Mouse (Mus musculus) neural tube, embryonic 14.5 days (tissue): ENCODE data around the gene Mllt3. TPM values are rescaled to one million over a fixed set of nuclear protein-coding genes. Genes with fewer than 3 reads are reported as not detected.
A peak's percentile ranks its signal among the peaks of the same experiment; 100 is the strongest.

ENCODE experiments used
- ATAC-seq: fragments of 200-750 bp; cut with Nextera tagmentation; 2 replicates; pipeline ENCODE4 v1.8.0; 2017; ENCODE audit warnings: low read depth, mild to moderate bottlenecking, moderate TSS enrichment, moderate library complexity
- H3K27ac ChIP-seq: fragments of 300-500 bp; sonication (generic); 2 replicates; pipeline ENCODE4 v1.5.1; 2014; ENCODE audit warnings: low read depth, mild to moderate bottlenecking, control low read depth, low read length, moderate library complexity, mixed read lengths
- H3K27me3 ChIP-seq: fragments of 300-500 bp; sonication (generic); 2 replicates; pipeline ENCODE4 v1.6.1; 2014; ENCODE audit warnings: low read length; ENCODE audit not compliant: control insufficient read depth, insufficient read depth
- H3K36me3 ChIP-seq: fragments of 300-500 bp; sonication (generic); 2 replicates; pipeline ENCODE4 v1.6.1; 2014; ENCODE audit warnings: low read length, mixed read lengths; ENCODE audit not compliant: control insufficient read depth, insufficient read depth
- H3K4me1 ChIP-seq: fragments of 300-500 bp; sonication (generic); 2 replicates; pipeline ENCODE4 v1.6.1; 2014; ENCODE audit warnings: low read length; ENCODE audit not compliant: control insufficient read depth, insufficient read depth
- H3K4me2 ChIP-seq: fragments of 300-500 bp; sonication (generic); 2 replicates; pipeline ENCODE4 v1.6.1; 2014; ENCODE audit warnings: mild to moderate bottlenecking, low read depth, low read length, control low read depth
- H3K4me3 ChIP-seq: fragments of 300-500 bp; sonication (generic); 2 replicates; pipeline ENCODE4 v1.5.1; 2014; ENCODE audit warnings: low read depth, low read length, control low read depth, mixed read lengths
- H3K9ac ChIP-seq: fragments of 300-500 bp; sonication (generic); replicated peaks from 2 replicates; pipeline ENCODE4 v1.6.1; 2014; ENCODE audit warnings: low read depth, mild to moderate bottlenecking, control low read depth, low read length, mixed read lengths
- H3K9me3 ChIP-seq: fragments of 300-500 bp; sonication (generic); 2 replicates; pipeline ENCODE4 v1.6.1; 2016; ENCODE audit warnings: low read length; ENCODE audit not compliant: control insufficient read depth
- WGBS: fragments of 180-500 bp; shearing (Covaris S2); extraction: QIAGEN DNeasy Blood & Tissue Kit; methylation state at CpG from one replicate; pipeline ENCODE4 v1.1.7; 2014; 5-methylcytosine and 5-hydroxymethylcytosine counted together
- polyA plus RNA-seq: library from polyadenylated mRNA; unstranded; fragments of >200 nt; fragmentation: Nextera tagmentation; extraction: Ambion mirVana; gene quantifications from 2 replicates; pipeline ENCODE4 v1.2.1, GENCODE M21; 2014

Gene Mllt3
- polyA plus RNA-seq, 1 experiment from 2014 or later, result 79.4 TPM

- no peak overlapping the region for H3K9ac ChIP-seq
- no peak for ATAC-seq
- peaks cover 7% of the 10 kb centered on the region for H3K4me1 ChIP-seq
- H3K4me3 ChIP-seq, result no peak overlapping the region
- no peaks in the 10 kb centered on the region for H3K9me3 ChIP-seq
- no peak overlapping the region for H3K4me2 ChIP-seq
- WGBS, result 80% methylated on average over 2 of the region's 2 CpGs
- no peak overlapping the region for H3K27ac ChIP-seq
- H3K36me3 ChIP-seq, result peaks cover 7% of the 10 kb centered on the region; the same call in 1 of the 2 replicates
- H3K27me3 ChIP-seq, result no peaks in the 10 kb centered on the region
Observed at GRCm38 (mm10) chr4:87783809-87784208, 249.4 kb downstream of the Mllt3 start.

- no peak for ATAC-seq
- Histone ChIP-seq H3K27ac (no peak overlapping the region), H3K4me1 (peaks cover 7% of the 10 kb centered on the region), H3K4me2 (no peak overlapping the region), H3K4me3 (no peak overlapping the region), H3K9ac (no peak overlapping the region), H3K36me3 (peaks cover 7% of the 10 kb centered on the region; the same call in 1 of the 2 replicates), H3K9me3 (no peaks in the 10 kb centered on the region), H3K27me3 (no peaks in the 10 kb centered on the region)
- WGBS, result 89% methylated on average over 5 of the region's 5 CpGs
Observed at GRCm38 (mm10) chr4:87781971-87782370, 251.2 kb downstream of the Mllt3 start.

DNA sequence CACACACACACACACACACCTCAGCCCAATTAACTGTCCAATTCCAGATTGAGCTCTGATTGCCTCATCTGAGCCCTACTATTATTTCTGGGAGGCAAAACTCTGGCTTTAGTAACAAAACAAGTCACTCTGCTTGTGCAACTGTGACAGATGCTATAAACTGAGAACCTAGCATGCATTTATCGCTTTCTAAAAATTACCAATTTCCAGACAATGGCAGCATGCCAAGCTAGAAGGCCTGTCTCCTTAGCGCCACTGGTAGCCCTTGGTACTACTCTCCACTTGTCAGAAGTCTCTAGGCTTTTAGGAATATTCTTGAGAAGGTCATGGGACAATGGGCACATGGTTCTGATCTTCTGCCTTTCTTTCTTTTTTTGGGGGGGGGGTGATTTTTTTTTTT is 257.4 kb downstream of the Mllt3 start:
- Histone ChIP-seq H3K27me3 (no peaks in the 10 kb centered on the region), H3K4me2 (no peak overlapping the region), H3K27ac (no peak overlapping the region), H3K9me3 (no peaks in the 10 kb centered on the region), H3K4me3 (no peak overlapping the region), H3K9ac (no peak overlapping the region), H3K4me1 (no peaks in the 10 kb centered on the region), H3K36me3 (peaks cover 5% of the 10 kb centered on the region; the same call in 1 of the 2 replicates)
- WGBS, result 79% methylated on average over 2 of the region's 2 CpGs
- ATAC-seq, result no peak

DNA sequence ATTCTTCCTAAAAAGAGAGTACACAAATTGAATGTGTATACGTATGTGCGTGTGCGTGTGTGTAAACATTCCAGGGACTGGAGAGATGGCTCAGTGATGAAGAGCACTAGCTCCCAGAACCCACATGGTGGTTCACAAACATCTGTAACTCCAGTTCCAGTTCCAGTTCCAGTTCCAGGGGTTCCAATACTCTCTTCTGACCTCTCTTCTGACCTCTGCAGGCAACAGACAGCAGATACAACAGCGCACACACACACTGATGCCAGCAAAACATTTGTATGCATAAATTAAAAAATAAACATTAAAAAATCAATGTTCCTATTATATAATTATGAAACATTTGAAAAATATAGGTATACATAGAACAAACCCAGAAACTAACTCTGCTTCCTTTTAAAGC is 258.6 kb downstream of the Mllt3 start:
- H3K4me2 ChIP-seq, result no peak overlapping the region
- no peaks in the 10 kb centered on the region for H3K4me1 ChIP-seq
- H3K9me3 ChIP-seq, result no peaks in the 10 kb centered on the region
- no peak overlapping the region for H3K4me3 ChIP-seq
- 95% methylated on average over 4 of the region's 4 CpGs for WGBS
- no peak for ATAC-seq
- no peaks in the 10 kb centered on the region for H3K27me3 ChIP-seq
- H3K9ac ChIP-seq, result no peak overlapping the region
- H3K27ac ChIP-seq, result no peak overlapping the region
- peaks cover 5% of the 10 kb centered on the region; the same call in 1 of the 2 replicates for H3K36me3 ChIP-seq

DNA sequence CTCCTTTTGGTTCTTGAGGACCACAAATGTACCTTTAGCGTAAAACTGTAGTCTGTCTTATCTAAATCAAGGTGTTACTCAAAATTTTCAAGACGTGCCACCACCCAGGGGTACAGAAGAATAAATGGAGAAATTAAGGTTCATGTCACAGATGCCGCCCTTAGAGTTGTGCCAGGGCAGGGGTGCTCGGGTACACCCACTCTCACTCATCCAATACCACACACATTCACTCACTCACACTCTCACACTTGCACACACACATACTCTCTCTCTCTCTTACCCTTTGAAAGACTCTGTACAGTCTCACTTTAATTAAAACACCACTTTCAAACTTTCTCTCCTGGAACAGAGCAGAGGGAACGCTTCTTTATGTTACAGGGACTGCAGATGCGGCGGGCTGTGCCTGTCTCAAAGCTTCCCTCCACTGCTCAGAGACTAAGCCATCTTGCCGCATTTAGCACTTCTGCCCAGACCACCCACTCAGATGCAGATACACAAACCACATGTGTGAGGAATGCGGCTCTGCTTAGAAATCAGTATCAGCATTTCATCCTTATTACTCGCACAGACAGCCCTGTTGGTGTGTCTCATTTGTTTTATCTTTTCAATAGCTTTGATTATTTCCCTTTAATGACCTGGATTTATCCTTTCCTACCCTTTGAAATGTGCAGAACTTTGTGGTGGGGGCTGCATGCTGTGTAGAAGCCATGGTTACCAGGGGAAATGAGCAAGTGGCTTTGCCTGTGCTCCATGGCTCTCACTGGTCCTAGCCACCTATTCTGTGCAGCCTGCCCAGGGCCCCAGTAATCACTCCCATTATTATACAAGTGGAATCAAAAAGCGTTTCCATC is 265.2 kb downstream of the Mllt3 start:
- no peaks in the 10 kb centered on the region for H3K27me3 ChIP-seq
- no peak overlapping the region for H3K4me2 ChIP-seq
- no peak overlapping the region for H3K27ac ChIP-seq
- H3K4me3 ChIP-seq, result no peak overlapping the region
- peak; percentile 85 for ATAC-seq
- no peak overlapping the region for H3K9ac ChIP-seq
- H3K9me3 ChIP-seq, result no peaks in the 10 kb centered on the region
- WGBS, result 30% methylated on average over 11 of the region's 11 CpGs
- peaks cover 3% of the 10 kb centered on the region; the same call in 1 of the 2 replicates for H3K4me1 ChIP-seq
- no peaks in the 10 kb centered on the region for H3K36me3 ChIP-seq

- peaks cover 3% of the 10 kb centered on the region; the same call in 1 of the 2 replicates for H3K4me1 ChIP-seq
- no peaks in the 10 kb centered on the region for H3K27me3 ChIP-seq
- no peak overlapping the region for H3K9ac ChIP-seq
- WGBS, result 54% methylated on average over 3 of the region's 3 CpGs
- H3K9me3 ChIP-seq, result no peaks in the 10 kb centered on the region
- no peak overlapping the region for H3K4me2 ChIP-seq
- ATAC-seq, result no peak
- H3K27ac ChIP-seq, result no peak overlapping the region
- H3K36me3 ChIP-seq, result no peaks in the 10 kb centered on the region
- no peak overlapping the region for H3K4me3 ChIP-seq
Observed at GRCm38 (mm10) chr4:87765729-87766128, 267.4 kb downstream of the Mllt3 start.

GRCm38 (mm10) chr4:87761075-87761474 is 272.1 kb downstream of the Mllt3 start:
- Histone ChIP-seq H3K4me3 (no peak overlapping the region), H3K27ac (no peak overlapping the region), H3K9me3 (no peaks in the 10 kb centered on the region), H3K4me1 (no peaks in the 10 kb centered on the region), H3K4me2 (no peak overlapping the region), H3K36me3 (no peaks in the 10 kb centered on the region), H3K9ac (no peak overlapping the region), H3K27me3 (no peaks in the 10 kb centered on the region)
- 94% methylated on average over 2 of the region's 2 CpGs for WGBS
- ATAC-seq, result no peak

- H3K9me3 ChIP-seq, result no peaks in the 10 kb centered on the region
- H3K27ac ChIP-seq, result no peak overlapping the region
- ATAC-seq, result no peak
- H3K4me1 ChIP-seq, result no peaks in the 10 kb centered on the region
- 96% methylated on average over 1 of the region's 1 CpGs for WGBS
- no peak overlapping the region for H3K4me2 ChIP-seq
- H3K4me3 ChIP-seq, result no peak overlapping the region
- H3K27me3 ChIP-seq, result no peaks in the 10 kb centered on the region
- H3K36me3 ChIP-seq, result no peaks in the 10 kb centered on the region
- H3K9ac ChIP-seq, result no peak overlapping the region
Observed at GRCm38 (mm10) chr4:87760297-87760696, 272.9 kb downstream of the Mllt3 start.

- Histone ChIP-seq H3K27ac (no peak overlapping the region), H3K4me2 (no peak overlapping the region), H3K4me3 (no peak overlapping the region), H3K36me3 (no peaks in the 10 kb centered on the region), H3K27me3 (no peaks in the 10 kb centered on the region), H3K9ac (no peak overlapping the region), H3K4me1 (no peaks in the 10 kb centered on the region), H3K9me3 (no peaks in the 10 kb centered on the region)
- no peak for ATAC-seq
- WGBS, result 90% methylated on average over 2 of the region's 2 CpGs
Observed at GRCm38 (mm10) chr4:87759625-87760024, 273.5 kb downstream of the Mllt3 start.
